Mouse (Mus musculus): ENCODE measurements around the gene 1700020L24Rik. TPM values are rescaled to one million over a fixed set of nuclear protein-coding genes. Genes with fewer than 3 reads are reported as not detected.
A peak's percentile ranks its signal among the peaks of the same experiment; 100 is the strongest.

1700020L24Rik gene
- polyA plus RNA-seq, 1 experiment from 2014 or later: 1.2 TPM

- ATAC-seq (ENCODE audit: low FRiP score, low TSS enrichment) (no peak), DNase-seq (no peak)
- Histone ChIP-seq H3K36me3 (ENCODE audit: control insufficient read depth, insufficient read depth, low read length) (no peaks in the 10 kb centered on the region), H3K4me1 (ENCODE audit: control insufficient read depth, insufficient read depth, low read length) (no peaks in the 10 kb centered on the region), H3K27me3 (ENCODE audit: control insufficient read depth, insufficient read depth, low read length) (peaks cover 9% of the 10 kb centered on the region; the same call in 1 of the 2 replicates), H3K4me2 (ENCODE audit: low read length) (no peak overlapping the region), H3K4me3 (replicated peaks; ENCODE audit: low read depth, low read length) (no peak overlapping the region), H3K27ac (replicated peaks; ENCODE audit: low read depth, low read length) (no peak overlapping the region), H3K9ac (replicated peaks; ENCODE audit: low read length) (no peak overlapping the region), H3K9me3 (ENCODE audit: control insufficient read depth, low read length) (no peaks in the 10 kb centered on the region)
- WGBS: 55% methylated on average over 17 of the region's 17 CpGs
Measured at GRCm38 (mm10) chr11:83426964-83427363, 10.5 kb upstream of the 1700020L24Rik start.

DNA sequence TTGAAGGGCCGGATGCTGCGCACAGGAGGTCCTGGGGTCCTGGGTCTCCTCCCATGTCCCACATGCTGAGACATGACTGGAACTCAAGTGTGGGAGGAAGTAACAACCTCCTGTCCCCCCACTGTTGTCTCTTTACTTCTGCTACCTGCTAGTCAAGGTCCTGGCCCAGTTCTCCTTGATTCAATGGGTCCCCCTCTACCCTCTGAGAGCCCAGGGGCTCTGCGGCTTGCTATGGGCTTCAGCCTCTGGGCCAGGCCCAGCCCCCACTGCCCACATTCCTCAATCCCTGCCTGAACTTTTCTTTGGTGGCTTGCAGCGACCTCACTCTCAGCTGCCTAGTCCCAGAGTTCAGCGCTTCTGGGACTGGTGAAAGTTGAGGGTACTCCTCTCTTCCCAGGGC, 8.1 kb upstream of the 1700020L24Rik start, which contains the start of gene Gas2l2:
Gas2l2 (minus strand) TSS at position 101 of the 400 bp plus-strand sequence.
- no peaks in the 10 kb centered on the region for H3K9me3 ChIP-seq (ENCODE audit: control insufficient read depth, low read length)
- DNase-seq (no peak), ATAC-seq (ENCODE audit: low FRiP score, low TSS enrichment) (no peak)
- no peaks in the 10 kb centered on the region for H3K4me1 ChIP-seq (ENCODE audit: control insufficient read depth, insufficient read depth, low read length)
- H3K9ac ChIP-seq (replicated peaks; ENCODE audit: low read length): no peak within 1 kb of the TSS
- WGBS: 54% methylated on average over 5 of the region's 5 CpGs
- no peak within 1 kb of the TSS for H3K4me2 ChIP-seq (ENCODE audit: low read length)
- no peak within 1 kb of the TSS for H3K4me3 ChIP-seq (replicated peaks; ENCODE audit: low read depth, low read length)
- H3K36me3 ChIP-seq (ENCODE audit: control insufficient read depth, insufficient read depth, low read length): no peaks in the 10 kb centered on the region
- peaks cover 7% of the 10 kb centered on the region; the same call in 1 of the 2 replicates for H3K27me3 ChIP-seq (ENCODE audit: control insufficient read depth, insufficient read depth, low read length)
- H3K27ac ChIP-seq (replicated peaks; ENCODE audit: low read depth, low read length): no peak within 1 kb of the TSS

DNA sequence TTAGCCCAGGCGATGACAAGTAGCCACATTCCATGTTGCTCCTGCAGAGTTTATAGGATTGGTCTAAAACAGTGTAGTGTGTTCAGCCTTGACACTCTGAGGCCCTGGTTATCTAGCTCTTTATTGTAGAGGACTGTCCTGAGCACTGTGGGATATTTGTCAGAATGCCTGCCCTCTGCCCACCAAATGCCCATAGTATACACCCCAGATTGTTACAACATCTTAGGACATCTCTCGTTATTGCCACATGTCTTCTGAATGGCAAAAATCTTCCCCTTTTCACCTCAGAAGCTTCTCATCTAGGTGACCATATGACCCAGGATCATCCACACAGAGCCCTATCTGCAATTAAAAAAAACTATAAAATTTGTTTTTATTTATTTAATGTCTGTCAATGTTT, 4.9 kb upstream of the 1700020L24Rik start:
- ATAC-seq (ENCODE audit: low FRiP score, low TSS enrichment) (no peak), DNase-seq (no peak)
- Histone ChIP-seq H3K4me3 (replicated peaks; ENCODE audit: low read depth, low read length) (no peak overlapping the region), H3K27ac (replicated peaks; ENCODE audit: low read depth, low read length) (no peak overlapping the region), H3K4me1 (ENCODE audit: control insufficient read depth, insufficient read depth, low read length) (no peaks in the 10 kb centered on the region), H3K27me3 (ENCODE audit: control insufficient read depth, insufficient read depth, low read length) (no peaks in the 10 kb centered on the region), H3K9ac (replicated peaks; ENCODE audit: low read length) (no peak overlapping the region), H3K9me3 (ENCODE audit: control insufficient read depth, low read length) (no peaks in the 10 kb centered on the region), H3K36me3 (ENCODE audit: control insufficient read depth, insufficient read depth, low read length) (no peaks in the 10 kb centered on the region), H3K4me2 (ENCODE audit: low read length) (no peak overlapping the region)
- 79% methylated on average over 2 of the region's 2 CpGs for WGBS

GRCm38 (mm10) chr11:83439426-83440060, 2.1 kb downstream of the 1700020L24Rik start:
- peak overlapping the region; percentile 57; the same call in 1 of the 2 replicates for H3K9ac ChIP-seq (replicated peaks; ENCODE audit: low read length)
- peak overlapping the region; percentile 78 for H3K4me2 ChIP-seq (ENCODE audit: low read length)
- peaks cover 35% of the 10 kb centered on the region for H3K27me3 ChIP-seq (ENCODE audit: control insufficient read depth, insufficient read depth, low read length)
- WGBS: 35% methylated on average over 11 of the region's 11 CpGs
- ATAC-seq (ENCODE audit: low FRiP score, low TSS enrichment) (no peak), DNase-seq (no peak)
- no peaks in the 10 kb centered on the region for H3K36me3 ChIP-seq (ENCODE audit: control insufficient read depth, insufficient read depth, low read length)
- peak overlapping the region; percentile 59 for H3K4me3 ChIP-seq (replicated peaks; ENCODE audit: low read depth, low read length)
- H3K4me1 ChIP-seq (ENCODE audit: control insufficient read depth, insufficient read depth, low read length): no peaks in the 10 kb centered on the region
- no peak overlapping the region for H3K27ac ChIP-seq (replicated peaks; ENCODE audit: low read depth, low read length)
- no peaks in the 10 kb centered on the region for H3K9me3 ChIP-seq (ENCODE audit: control insufficient read depth, low read length)

DNA sequence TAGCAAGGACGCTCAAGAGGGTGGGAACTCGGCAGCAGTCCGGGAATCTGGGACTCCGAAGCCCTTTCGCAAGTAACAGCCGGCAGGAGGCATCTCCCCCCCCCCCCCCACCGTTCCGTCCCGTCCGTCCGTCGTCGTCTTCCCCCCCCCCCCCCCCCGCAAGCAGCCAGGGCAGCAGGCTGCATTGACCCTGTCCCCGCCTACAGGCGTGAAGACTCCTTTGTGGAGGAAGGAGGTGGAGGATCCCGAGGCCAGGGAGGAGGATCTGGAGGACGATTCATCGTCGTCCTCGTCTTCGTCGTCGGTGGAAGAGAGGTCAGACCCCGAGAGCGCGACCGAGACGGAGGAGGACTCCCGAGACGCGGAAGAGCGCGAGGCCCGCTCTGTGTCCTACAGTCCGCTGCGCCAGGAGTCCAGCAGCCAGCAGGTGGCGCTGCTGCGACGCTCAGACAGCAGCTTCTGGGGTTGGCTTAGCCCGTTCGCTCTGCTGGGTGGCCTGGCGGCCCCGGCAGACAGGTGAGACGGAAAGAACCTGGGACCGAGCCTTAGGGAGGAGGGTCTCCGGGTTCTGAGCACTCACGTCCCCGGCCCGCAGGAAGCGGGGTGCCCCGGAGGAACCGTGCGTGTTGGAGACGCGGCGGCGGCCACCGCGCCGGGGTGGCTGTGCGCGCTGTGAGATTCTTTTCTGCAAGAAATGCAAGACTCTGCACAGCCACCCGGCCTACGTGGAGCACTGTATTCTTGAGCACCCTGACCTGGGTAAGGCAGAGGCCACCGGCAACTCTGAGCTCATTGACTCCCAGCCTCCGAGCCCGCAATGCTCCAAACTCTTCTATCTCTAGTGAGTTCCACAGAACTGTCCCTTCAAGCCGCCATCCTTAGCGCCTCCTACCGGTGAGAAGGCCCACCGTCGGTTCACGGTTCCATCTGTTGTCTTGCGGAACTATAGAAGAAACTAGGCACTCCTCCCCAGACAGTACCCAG, 2.9 kb downstream of the 1700020L24Rik start:
- Histone ChIP-seq H3K4me3 (replicated peaks; ENCODE audit: low read depth, low read length) (peak overlapping the region; percentile 59), H3K27me3 (ENCODE audit: control insufficient read depth, insufficient read depth, low read length) (peaks cover 43% of the 10 kb centered on the region), H3K9ac (replicated peaks; ENCODE audit: low read length) (peak overlapping the region; percentile 57), H3K4me2 (ENCODE audit: low read length) (peak overlapping the region; percentile 78), H3K36me3 (ENCODE audit: control insufficient read depth, insufficient read depth, low read length) (no peaks in the 10 kb centered on the region), H3K9me3 (ENCODE audit: control insufficient read depth, low read length) (no peaks in the 10 kb centered on the region), H3K4me1 (ENCODE audit: control insufficient read depth, insufficient read depth, low read length) (no peaks in the 10 kb centered on the region), H3K27ac (replicated peaks; ENCODE audit: low read depth, low read length) (no peak overlapping the region)
- ATAC-seq (ENCODE audit: low FRiP score, low TSS enrichment): peak; percentile 90
- under 1% methylated on average over 66 of the region's 75 CpGs for WGBS
- DNase-seq: peak; percentile 98

DNA sequence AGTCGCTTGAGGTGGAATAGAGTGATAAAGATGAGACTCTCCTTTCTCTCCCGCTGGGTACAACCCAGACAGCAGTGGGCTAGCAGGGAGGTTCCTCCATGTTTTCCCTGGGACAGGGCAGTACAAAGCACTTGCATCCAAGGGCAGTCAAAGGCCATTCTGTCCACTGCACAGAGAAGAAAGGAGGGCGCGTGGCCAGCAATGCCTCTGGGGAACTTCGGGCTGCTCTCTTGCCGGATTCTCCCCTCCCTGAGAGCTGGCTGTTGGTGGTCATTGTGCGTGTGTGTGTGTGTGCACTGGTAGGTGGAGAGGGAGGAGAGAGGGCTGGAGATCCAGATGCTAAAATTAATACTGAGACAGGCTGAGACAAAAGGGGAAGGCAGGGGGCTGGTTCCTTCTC, 3.8 kb downstream of the 1700020L24Rik start:
- Histone ChIP-seq H3K27me3 (ENCODE audit: control insufficient read depth, insufficient read depth, low read length) (peaks cover 49% of the 10 kb centered on the region), H3K4me2 (ENCODE audit: low read length) (no peak overlapping the region), H3K36me3 (ENCODE audit: control insufficient read depth, insufficient read depth, low read length) (no peaks in the 10 kb centered on the region), H3K9ac (replicated peaks; ENCODE audit: low read length) (no peak overlapping the region), H3K27ac (replicated peaks; ENCODE audit: low read depth, low read length) (no peak overlapping the region), H3K4me1 (ENCODE audit: control insufficient read depth, insufficient read depth, low read length) (no peaks in the 10 kb centered on the region), H3K4me3 (replicated peaks; ENCODE audit: low read depth, low read length) (no peak overlapping the region), H3K9me3 (ENCODE audit: control insufficient read depth, low read length) (no peaks in the 10 kb centered on the region)
- WGBS: 40% methylated on average over 7 of the region's 7 CpGs
- DNase-seq: no peak
- no peak for ATAC-seq (ENCODE audit: low FRiP score, low TSS enrichment)

GRCm38 (mm10) chr11:83442596-83443267, 5.3 kb downstream of the 1700020L24Rik start:
- H3K9me3 ChIP-seq (ENCODE audit: control insufficient read depth, low read length): no peaks in the 10 kb centered on the region
- ATAC-seq (ENCODE audit: low FRiP score, low TSS enrichment) (no peak), DNase-seq (peak; percentile 92)
- 11% methylated on average over 29 of the region's 29 CpGs for WGBS
- peak overlapping the region; percentile 19 for H3K4me3 ChIP-seq (replicated peaks; ENCODE audit: low read depth, low read length)
- no peaks in the 10 kb centered on the region for H3K4me1 ChIP-seq (ENCODE audit: control insufficient read depth, insufficient read depth, low read length)
- peaks cover 52% of the 10 kb centered on the region for H3K27me3 ChIP-seq (ENCODE audit: control insufficient read depth, insufficient read depth, low read length)
- H3K4me2 ChIP-seq (ENCODE audit: low read length): peak overlapping the region; percentile 48
- H3K9ac ChIP-seq (replicated peaks; ENCODE audit: low read length): 0 out of 2 replicates have a peak overlapping the region, but pooled peaks have one; percentile 20
- no peak overlapping the region for H3K27ac ChIP-seq (replicated peaks; ENCODE audit: low read depth, low read length)
- H3K36me3 ChIP-seq (ENCODE audit: control insufficient read depth, insufficient read depth, low read length): no peaks in the 10 kb centered on the region

DNA sequence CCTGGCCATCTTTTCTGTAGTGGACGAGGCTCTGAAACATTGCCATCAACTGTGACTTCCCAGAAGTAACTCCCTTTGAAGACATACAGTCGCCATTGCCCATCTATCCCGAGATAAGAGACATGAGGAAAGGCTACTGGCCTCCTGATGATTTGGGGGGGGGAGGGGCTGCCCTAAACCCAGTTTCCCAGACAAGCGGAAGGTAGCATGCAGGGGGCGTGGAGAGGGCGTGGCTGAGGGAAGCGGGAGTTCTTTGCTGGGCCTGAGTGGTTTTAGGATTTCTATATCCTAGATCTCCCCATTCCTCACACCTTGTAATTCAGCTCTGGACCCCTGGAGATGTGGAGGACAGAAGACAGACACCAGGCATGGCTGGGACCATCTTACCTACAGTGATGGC, 6.3 kb downstream of the 1700020L24Rik start:
- Histone ChIP-seq H3K9ac (replicated peaks; ENCODE audit: low read length) (no peak overlapping the region), H3K27me3 (ENCODE audit: control insufficient read depth, insufficient read depth, low read length) (peaks cover 55% of the 10 kb centered on the region), H3K27ac (replicated peaks; ENCODE audit: low read depth, low read length) (no peak overlapping the region), H3K4me1 (ENCODE audit: control insufficient read depth, insufficient read depth, low read length) (no peaks in the 10 kb centered on the region), H3K9me3 (ENCODE audit: control insufficient read depth, low read length) (no peaks in the 10 kb centered on the region), H3K4me2 (ENCODE audit: low read length) (no peak overlapping the region), H3K36me3 (ENCODE audit: control insufficient read depth, insufficient read depth, low read length) (no peaks in the 10 kb centered on the region), H3K4me3 (replicated peaks; ENCODE audit: low read depth, low read length) (no peak overlapping the region)
- no peak for ATAC-seq (ENCODE audit: low FRiP score, low TSS enrichment)
- DNase-seq: no peak
- 12% methylated on average over 7 of the region's 7 CpGs for WGBS
